Mouse (Mus musculus) intestine, embryonic 14.5 days (tissue): ENCODE measurements around the gene Tesc. TPM values are rescaled to one million over a fixed set of nuclear protein-coding genes. Genes with fewer than 3 reads are reported as not detected.
A peak's percentile ranks its signal among the peaks of the same experiment; 100 is the strongest.

ENCODE experiments used
- ATAC-seq: fragments of 200-750 bp; cut with Nextera tagmentation; replicated peaks from 2 replicates; pipeline ENCODE4 v1.8.0; 2017; ENCODE audit warnings: low read depth, moderate number of reproducible peaks, moderate TSS enrichment, moderate library complexity; ENCODE audit not compliant: low FRiP score, low TSS enrichment
- DNase-seq: peaks from one replicate; pipeline ENCODE4 v3.0.0-alpha.2; 2018; ENCODE audit warnings: low spot score
- H3K27ac ChIP-seq: fragments of 300-500 bp; sonication (generic); 2 replicates; pipeline ENCODE4 v1.5.1; 2014; ENCODE audit warnings: low read depth, mild to moderate bottlenecking, control low read depth
- H3K27me3 ChIP-seq: fragments of 300-500 bp; sonication (generic); replicated peaks from 2 replicates; pipeline ENCODE4 v1.6.1; 2014; ENCODE audit warnings: low read length, control low read depth; ENCODE audit not compliant: control insufficient read depth, insufficient read depth
- H3K36me3 ChIP-seq: fragments of 300-500 bp; sonication (generic); 2 replicates; pipeline ENCODE4 v1.6.1; 2014; ENCODE audit warnings: low read length, control low read depth; ENCODE audit not compliant: control insufficient read depth, insufficient read depth
- H3K4me1 ChIP-seq: fragments of 300-500 bp; sonication (generic); replicated peaks from 2 replicates; pipeline ENCODE4 v1.6.1; 2014; ENCODE audit warnings: low read length, control low read depth, mixed read lengths; ENCODE audit not compliant: control insufficient read depth, insufficient read depth
- H3K4me2 ChIP-seq: fragments of 300-500 bp; sonication (generic); 2 replicates; pipeline ENCODE4 v1.6.1; 2014; ENCODE audit warnings: low read length
- H3K4me3 ChIP-seq: fragments of 300-500 bp; sonication (generic); 2 replicates; pipeline ENCODE4 v1.5.1; 2014; ENCODE audit warnings: low read depth, low read length, control low read depth, mixed read lengths
- H3K9ac ChIP-seq: fragments of 300-500 bp; sonication (generic); 2 replicates; pipeline ENCODE4 v1.6.1; 2014; ENCODE audit warnings: mild to moderate bottlenecking, low read length
- H3K9me3 ChIP-seq: fragments of 300-500 bp; sonication (generic); 2 replicates; pipeline ENCODE4 v1.6.1; 2016; ENCODE audit warnings: low read length, control low read depth; ENCODE audit not compliant: control insufficient read depth
- WGBS: fragments of 180-500 bp; shearing (Covaris S2); extraction: QIAGEN DNeasy Blood & Tissue Kit; methylation state at CpG from one replicate; pipeline ENCODE4 v1.1.7; 2014; 5-methylcytosine and 5-hydroxymethylcytosine counted together
- polyA plus RNA-seq: library from polyadenylated mRNA; unstranded; fragments of >200 nt; fragmentation: Nextera tagmentation; extraction: Ambion mirVana; gene quantifications from 2 replicates; pipeline ENCODE4 v1.2.1, GENCODE M21; 2014

Tesc gene
- polyA plus RNA-seq, 1 experiment from 2014 or later, result 3.8 TPM

DNA sequence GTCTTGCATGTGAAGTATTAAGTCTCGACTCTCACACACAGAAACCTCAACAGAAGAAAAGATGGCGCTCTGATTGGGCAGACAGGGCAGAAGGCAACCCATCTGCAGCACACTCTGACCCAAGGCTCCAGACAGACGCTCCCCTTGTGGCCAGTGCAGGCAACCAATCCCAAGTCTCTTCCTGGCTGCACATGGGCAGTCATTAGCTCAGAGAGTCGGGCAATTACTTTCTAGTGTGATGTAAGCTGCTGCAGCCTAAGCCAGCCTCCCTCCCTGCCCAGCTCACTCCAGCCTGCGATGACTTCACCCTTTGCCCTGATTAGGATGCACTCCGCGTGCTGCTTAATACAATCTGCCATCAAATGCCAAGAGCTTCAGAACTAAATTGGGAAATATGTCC is 61.6 kb downstream of the Tesc start:
- whole genome bisulfite sequencing, result 49% methylated on average over 7 of the region's 7 CpGs
- Histone ChIP-seq H3K4me3 (no peak overlapping the region), H3K27ac (no peak overlapping the region), H3K9me3 (no peaks in the 10 kb centered on the region), H3K4me1 (peaks cover 13% of the 10 kb centered on the region), H3K4me2 (no peak overlapping the region), H3K36me3 (peaks cover 40% of the 10 kb centered on the region), H3K27me3 (no peaks in the 10 kb centered on the region), H3K9ac (no peak overlapping the region)
- peak; percentile 56; the same call in 1 of the 2 replicates for ATAC-seq
- DNase-seq, result no peak

- Histone ChIP-seq H3K27ac (no peak overlapping the region), H3K36me3 (peaks cover 50% of the 10 kb centered on the region), H3K27me3 (no peaks in the 10 kb centered on the region), H3K4me1 (peaks cover 8% of the 10 kb centered on the region), H3K4me3 (no peak overlapping the region), H3K4me2 (no peak overlapping the region), H3K9me3 (no peaks in the 10 kb centered on the region), H3K9ac (no peak overlapping the region)
- ATAC-seq, result no peak
- no peak for DNase-seq
- 92% methylated on average over 6 of the region's 6 CpGs for WGBS
These were observed 62.6 kb downstream of the Tesc start for GRCm38 (mm10) chr5:118090101-118090500.

DNA sequence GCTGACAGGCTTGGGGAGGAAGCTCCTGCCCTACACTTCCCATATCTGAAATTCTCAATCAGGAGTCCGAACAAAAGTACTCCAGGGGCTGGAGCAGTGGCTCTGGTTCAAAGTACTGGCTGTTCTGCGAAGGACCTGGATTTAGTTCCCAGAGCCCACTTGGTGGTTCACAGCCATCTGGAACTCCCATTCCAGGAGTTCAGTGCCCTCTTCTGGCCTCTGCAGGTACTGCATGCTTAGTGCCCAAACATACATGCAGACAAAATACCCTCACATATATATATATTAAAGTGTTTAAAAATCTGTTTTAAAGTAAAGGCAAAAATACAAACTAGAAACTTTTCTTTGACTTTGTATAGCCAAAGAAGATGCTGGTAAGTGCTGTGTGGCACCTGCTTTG is 63.3 kb downstream of the Tesc start:
- 98% methylated on average over 2 of the region's 2 CpGs for WGBS
- no peak overlapping the region for H3K27ac ChIP-seq
- H3K9ac ChIP-seq, result no peak overlapping the region
- DNase-seq, result peak; percentile 62
- no peaks in the 10 kb centered on the region for H3K9me3 ChIP-seq
- peaks cover 8% of the 10 kb centered on the region for H3K4me1 ChIP-seq
- H3K36me3 ChIP-seq, result peaks cover 56% of the 10 kb centered on the region
- H3K4me2 ChIP-seq, result no peak overlapping the region
- no peak for ATAC-seq
- no peak overlapping the region for H3K4me3 ChIP-seq
- no peaks in the 10 kb centered on the region for H3K27me3 ChIP-seq

- DNase-seq (no peak), ATAC-seq (no peak)
- Histone ChIP-seq H3K27ac (no peak overlapping the region), H3K4me2 (no peak overlapping the region), H3K4me3 (no peak overlapping the region), H3K4me1 (no peaks in the 10 kb centered on the region), H3K9me3 (no peaks in the 10 kb centered on the region), H3K9ac (no peak overlapping the region), H3K36me3 (peaks cover 56% of the 10 kb centered on the region), H3K27me3 (no peaks in the 10 kb centered on the region)
- WGBS, result 75% methylated on average over 11 of the region's 11 CpGs
These were observed 65.9 kb downstream of the Tesc start for GRCm38 (mm10) chr5:118093321-118094035.

- Histone ChIP-seq H3K27ac (no peak overlapping the region), H3K4me2 (no peak overlapping the region), H3K4me3 (no peak overlapping the region), H3K4me1 (peaks cover 10% of the 10 kb centered on the region; the same call in 1 of the 2 replicates), H3K9ac (no peak overlapping the region), H3K36me3 (peaks cover 52% of the 10 kb centered on the region), H3K9me3 (no peaks in the 10 kb centered on the region), H3K27me3 (no peaks in the 10 kb centered on the region)
- ATAC-seq (no peak), DNase-seq (no peak)
- 83% methylated on average over 11 of the region's 11 CpGs for WGBS
These were observed 67.9 kb downstream of the Tesc start for GRCm38 (mm10) chr5:118095433-118095832.

DNA sequence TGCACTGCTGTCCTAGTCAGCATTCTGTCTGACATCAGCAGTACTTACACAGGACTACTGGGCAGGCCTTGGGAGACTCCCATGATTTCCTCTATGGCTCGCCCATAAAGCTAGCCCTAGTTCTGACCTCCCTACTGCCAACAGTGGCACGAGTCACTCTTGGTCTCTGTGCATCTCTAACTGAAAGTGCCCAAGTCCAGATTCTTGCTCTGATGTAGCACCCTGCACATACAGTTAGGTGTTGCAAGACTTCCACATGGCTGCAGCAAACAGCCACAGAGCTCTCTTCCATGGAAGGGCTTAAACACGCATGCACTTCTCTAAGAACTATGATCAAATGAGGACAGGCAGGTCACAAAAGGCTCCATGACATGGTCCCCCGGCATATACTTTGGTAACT is 68.3 kb downstream of the Tesc start:
- Histone ChIP-seq H3K36me3 (peaks cover 52% of the 10 kb centered on the region), H3K27ac (no peak overlapping the region), H3K9me3 (no peaks in the 10 kb centered on the region), H3K4me1 (peaks cover 10% of the 10 kb centered on the region; the same call in 1 of the 2 replicates), H3K4me2 (no peak overlapping the region), H3K4me3 (no peak overlapping the region), H3K9ac (no peak overlapping the region), H3K27me3 (no peaks in the 10 kb centered on the region)
- WGBS, result 88% methylated on average over 4 of the region's 4 CpGs
- no peak for ATAC-seq
- no peak for DNase-seq

- H3K36me3 ChIP-seq, result peaks cover 51% of the 10 kb centered on the region
- H3K4me2 ChIP-seq, result no peak overlapping the region
- H3K4me1 ChIP-seq, result peaks cover 10% of the 10 kb centered on the region; the same call in 1 of the 2 replicates
- WGBS, result 75% methylated on average over 3 of the region's 3 CpGs
- no peaks in the 10 kb centered on the region for H3K9me3 ChIP-seq
- DNase-seq (no peak), ATAC-seq (no peak)
- H3K27me3 ChIP-seq, result no peaks in the 10 kb centered on the region
- no peak overlapping the region for H3K9ac ChIP-seq
- H3K27ac ChIP-seq, result no peak overlapping the region
- no peak overlapping the region for H3K4me3 ChIP-seq
These were observed 68.8 kb downstream of the Tesc start for GRCm38 (mm10) chr5:118096317-118096716.

DNA sequence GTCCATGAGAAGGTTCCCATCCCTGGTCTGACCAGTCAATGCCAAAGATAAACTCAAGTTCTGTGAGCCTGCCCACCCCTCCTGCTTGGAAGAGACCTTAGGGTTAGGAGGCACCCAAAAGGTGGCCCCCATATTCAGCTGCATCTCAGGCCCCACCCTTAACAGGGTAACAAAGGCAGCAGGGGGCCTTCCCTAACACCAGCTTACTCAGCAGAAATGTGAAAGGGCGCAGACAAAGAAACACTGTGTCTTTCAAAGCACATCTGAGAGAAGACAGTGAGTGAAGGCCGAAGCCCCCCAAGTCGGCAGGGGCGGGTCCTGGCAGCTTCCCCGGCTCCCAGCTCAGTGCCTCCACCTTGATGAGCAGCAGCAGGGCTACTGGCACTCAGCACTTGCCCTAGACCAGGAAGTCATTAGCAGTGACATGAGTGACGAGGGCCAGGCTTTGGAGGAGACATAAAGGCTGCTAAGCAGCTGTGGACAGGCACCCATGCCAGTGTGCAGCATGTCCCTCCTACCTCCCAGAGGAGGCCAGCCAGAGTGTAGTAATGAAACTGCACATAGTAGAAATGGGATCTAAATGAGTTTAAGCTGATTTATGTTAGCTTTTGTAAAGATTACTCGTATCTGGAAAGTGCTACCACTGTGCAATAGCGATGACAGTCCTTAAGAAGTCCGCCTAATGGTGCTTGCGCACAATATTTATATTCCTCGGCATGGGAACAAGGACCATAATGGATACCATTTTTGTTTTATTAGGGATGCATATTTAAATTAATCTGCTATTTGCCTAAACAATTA is 71.7 kb downstream of the Tesc start:
- Histone ChIP-seq H3K4me3 (no peak overlapping the region), H3K27ac (no peak overlapping the region), H3K27me3 (no peaks in the 10 kb centered on the region), H3K4me2 (no peak overlapping the region), H3K4me1 (peaks cover 10% of the 10 kb centered on the region; the same call in 1 of the 2 replicates), H3K9me3 (no peaks in the 10 kb centered on the region), H3K9ac (no peak overlapping the region), H3K36me3 (peaks cover 28% of the 10 kb centered on the region)
- WGBS, result 46% methylated on average over 11 of the region's 11 CpGs
- ATAC-seq (peak; percentile 47; the same call in 1 of the 2 replicates), DNase-seq (no peak)
